Mouse (Mus musculus) embryo, embryonic 10.5 days (tissue): ENCODE measurements around the gene Wdtc1.

Experiments
- DNase-seq: peaks from one replicate; pipeline ENCODE4 v3.0.0-alpha.2; 2015; ENCODE audit warnings: low spot score

Gene Wdtc1

GRCm38 (mm10) chr4:133281951-133282481 lies 71.3 kb downstream of the Wdtc1 start:
- DNase-seq: peak; percentile 85

GRCm38 (mm10) chr4:133281513-133281912 lies 71.8 kb downstream of the Wdtc1 start:
- DNase-seq: no peak

GRCm38 (mm10) chr4:133278482-133278881 lies 74.8 kb downstream of the Wdtc1 start:
- no peak for DNase-seq

DNA sequence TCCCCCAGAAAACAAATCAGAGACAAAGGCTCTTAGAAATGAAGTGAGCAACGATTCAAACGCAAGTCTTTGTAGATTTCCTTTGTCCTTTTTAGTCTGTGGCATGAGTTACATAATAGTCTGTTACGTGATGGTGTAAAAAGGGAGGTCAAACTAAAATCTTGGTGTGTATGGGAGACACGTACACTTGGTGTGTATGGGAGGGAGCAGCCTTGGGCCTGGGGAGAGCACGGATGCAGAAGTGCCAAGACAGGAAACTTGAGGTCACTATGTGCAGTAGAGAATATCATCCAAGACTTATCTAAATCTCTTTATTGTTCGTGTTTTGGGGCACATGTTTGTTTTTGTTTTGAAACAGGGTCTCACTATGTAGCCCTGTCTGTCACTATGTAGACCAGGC lies 75.2 kb downstream of the Wdtc1 start:
- no peak for DNase-seq

DNA sequence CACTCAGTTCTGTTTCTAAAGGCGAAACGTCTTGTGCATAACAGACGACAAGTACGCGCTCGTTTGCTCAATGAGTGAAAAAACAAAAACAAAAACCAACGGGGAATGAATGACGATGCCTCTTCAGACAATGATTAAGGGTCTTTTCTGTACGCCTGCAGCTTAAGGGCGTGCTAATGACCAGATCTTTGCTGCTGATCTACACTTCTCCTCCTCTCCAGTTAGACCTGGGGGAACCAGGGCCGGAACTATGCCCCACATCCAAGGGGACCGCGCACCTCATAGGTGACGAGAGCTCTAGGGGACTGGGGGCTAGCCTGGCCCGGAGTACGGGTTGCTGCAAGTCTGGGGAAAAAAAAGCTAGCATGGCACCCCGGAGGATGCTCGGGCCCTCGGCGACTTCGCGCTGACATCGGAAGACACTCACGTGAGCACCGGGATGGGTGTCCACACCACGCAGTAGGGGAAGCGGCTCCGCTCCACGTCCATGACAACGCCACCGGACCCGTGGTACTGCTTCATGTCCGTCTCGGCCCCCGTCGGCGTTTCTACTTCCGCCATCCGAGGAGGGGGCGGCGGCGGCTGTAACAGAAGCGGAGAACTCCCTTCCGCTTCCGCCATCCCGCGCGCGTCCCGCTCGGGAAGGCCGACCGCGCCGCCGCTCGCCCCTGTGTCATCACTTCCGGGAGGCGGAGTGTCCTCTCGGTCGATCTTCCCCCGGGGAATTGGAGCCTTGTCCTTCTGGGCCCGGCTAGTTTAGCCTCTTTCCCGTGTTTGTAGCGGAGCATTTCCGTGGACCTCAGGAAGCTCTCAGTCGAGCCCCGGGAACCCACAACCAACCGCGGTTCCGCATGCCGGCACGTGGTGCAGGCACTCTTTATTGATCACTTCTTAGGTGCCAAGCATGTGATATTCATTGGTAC lies 75.9 kb downstream of the Wdtc1 start, which contains the start of gene Tmem222:
Gene Tmem222 (minus strand): TSS at position 689 of the 923 bp plus-strand sequence.
- peak; percentile 99 for DNase-seq

DNA sequence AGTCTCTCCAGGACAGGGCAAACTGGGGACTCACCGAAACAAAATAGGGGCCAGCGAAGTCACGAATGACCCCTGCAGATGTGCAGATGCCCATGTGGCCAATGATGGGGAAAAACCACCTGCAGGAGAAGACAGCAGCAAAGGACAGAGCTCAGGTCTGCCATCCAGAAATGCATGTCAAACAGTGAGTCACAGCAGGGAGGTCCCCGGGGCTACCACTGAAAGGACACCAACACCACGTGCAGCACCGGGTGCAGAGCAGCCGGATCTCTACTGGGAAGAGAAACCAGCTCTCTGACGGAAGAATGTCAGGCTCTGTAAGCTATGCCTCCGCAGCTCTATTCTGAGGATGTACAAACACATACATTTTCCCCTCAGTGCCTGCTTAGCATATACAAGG lies 82.4 kb downstream of the Wdtc1 start:
- no peak for DNase-seq

GRCm38 (mm10) chr4:133269596-133269995 lies 83.7 kb downstream of the Wdtc1 start:
- no peak for DNase-seq

- DNase-seq: no peak
Measured at GRCm38 (mm10) chr4:133268931-133269330, 84.3 kb downstream of the Wdtc1 start.

GRCm38 (mm10) chr4:133266248-133266880 lies 86.9 kb downstream of the Wdtc1 start:
- no peak for DNase-seq

DNA sequence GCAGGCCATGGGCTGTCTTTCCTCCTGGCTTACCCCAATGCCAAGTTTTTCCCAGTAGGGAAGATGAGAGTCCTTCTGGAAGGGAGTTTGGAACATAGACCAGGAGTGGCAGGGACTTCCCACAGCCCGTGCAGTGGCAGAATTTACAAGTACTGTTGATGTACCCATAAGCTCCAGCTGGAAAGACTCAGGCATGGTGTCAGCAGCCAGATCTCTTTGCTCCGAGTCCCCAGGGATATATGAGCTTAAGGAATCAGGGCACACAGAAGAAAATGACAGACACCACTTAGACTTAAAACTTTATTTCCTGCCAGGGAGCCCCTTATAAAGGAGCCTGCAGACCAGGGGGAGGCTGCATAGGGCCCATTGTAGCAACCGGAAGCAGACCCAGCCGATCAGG lies 87.5 kb downstream of the Wdtc1 start:
- DNase-seq: no peak

DNA sequence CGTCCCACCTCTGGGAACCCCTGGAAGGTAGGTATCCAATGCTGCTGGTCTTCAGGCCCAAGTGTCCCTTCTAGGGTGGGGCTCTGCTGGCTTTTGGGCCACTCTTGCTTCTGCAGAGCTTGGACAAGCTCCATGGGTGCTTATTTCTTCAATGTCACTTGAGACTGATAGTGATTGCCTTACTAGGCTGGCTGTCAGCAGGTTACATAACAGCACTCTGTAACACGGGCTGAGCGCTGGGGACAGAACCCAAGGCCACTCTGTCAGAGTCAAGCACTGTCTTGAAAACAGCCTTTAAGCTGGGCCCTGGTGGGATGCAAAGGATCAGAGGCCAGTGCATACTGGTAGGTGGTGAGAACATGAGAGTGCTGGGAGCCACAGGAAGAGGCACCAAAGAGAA lies 88.0 kb downstream of the Wdtc1 start:
- DNase-seq: no peak

DNA sequence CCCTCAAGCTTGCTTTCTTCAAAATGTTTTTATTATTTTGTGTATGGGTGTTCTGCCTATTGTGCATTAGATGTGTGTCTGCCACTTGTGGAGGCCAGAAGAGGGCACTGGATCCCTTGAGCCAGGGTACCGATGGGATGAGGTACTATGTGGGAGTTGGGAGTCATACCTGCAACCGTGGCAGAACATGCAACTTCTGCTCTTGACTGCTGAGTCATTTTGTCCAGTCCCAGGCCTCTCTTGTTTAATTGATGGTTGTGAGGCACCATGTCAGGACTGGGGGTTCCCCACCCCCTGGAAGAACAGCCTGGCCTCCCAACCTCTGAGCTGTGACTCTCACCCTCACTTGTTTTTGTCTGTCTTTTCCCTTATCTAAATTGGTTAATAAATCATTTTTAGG lies 88.7 kb downstream of the Wdtc1 start:
- no peak for DNase-seq

GRCm38 (mm10) chr4:133263756-133264155 lies 89.5 kb downstream of the Wdtc1 start:
- DNase-seq: no peak

- DNase-seq: no peak
Measured at GRCm38 (mm10) chr4:133262882-133263281, 90.4 kb downstream of the Wdtc1 start, which contains the start of gene Sytl1. Gene Sytl1, minus strand, starts transcription at chr4:133263113.

GRCm38 (mm10) chr4:133262375-133262765 lies 90.9 kb downstream of the Wdtc1 start:
- no peak for DNase-seq

GRCm38 (mm10) chr4:133261641-133262374 lies 91.5 kb downstream of the Wdtc1 start:
- DNase-seq: no peak

- no peak for DNase-seq
Measured at GRCm38 (mm10) chr4:133257798-133258408, 95.4 kb downstream of the Wdtc1 start.

DNA sequence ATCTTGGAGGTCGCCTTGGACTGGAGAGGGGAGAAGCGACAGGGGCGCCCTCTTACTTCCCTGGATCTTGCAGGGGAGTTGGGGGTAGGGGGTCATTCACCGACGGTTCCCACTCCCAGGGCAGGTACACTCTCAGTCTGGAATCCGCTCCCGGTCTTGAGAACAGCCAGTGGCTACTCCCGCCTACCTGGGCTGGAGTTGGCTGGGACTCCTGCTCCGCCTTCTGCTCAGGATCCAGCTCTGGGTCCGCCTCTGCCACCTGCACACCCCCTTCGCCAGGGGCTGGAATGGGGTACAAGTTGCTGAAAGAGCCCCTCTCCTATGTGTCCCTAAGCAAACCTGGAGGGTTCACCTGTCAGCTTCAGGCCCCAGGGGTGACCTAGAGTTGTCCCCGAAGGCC lies 96.1 kb downstream of the Wdtc1 start:
- DNase-seq: no peak

- DNase-seq: no peak
Measured at GRCm38 (mm10) chr4:133256820-133257219, 96.5 kb downstream of the Wdtc1 start.

DNA sequence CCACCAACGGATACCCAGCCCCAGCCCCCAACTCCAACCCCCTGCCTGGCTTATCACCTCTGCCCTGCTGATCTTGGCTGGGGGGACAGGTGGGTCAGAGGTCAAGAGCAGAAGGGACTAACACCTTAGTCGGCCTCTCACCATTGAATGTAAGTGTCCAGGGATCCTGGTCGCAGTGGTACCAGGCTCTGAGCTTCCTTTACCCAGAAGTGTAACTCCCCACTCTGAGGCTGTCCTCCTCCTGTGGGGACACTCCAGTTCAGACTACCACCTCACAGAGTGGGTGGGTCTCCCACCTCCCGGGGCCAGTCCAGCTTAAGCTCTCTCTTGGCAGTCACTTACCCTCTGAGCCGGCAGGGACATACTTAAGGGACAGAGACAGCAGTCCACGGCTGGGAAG lies 97.9 kb downstream of the Wdtc1 start:
- no peak for DNase-seq

GRCm38 (mm10) chr4:133253412-133253811 lies 99.9 kb downstream of the Wdtc1 start:
- no peak for DNase-seq

GRCm38 (mm10) chr4:133252089-133252488 lies 101.2 kb downstream of the Wdtc1 start:
- DNase-seq: peak; percentile 46
